Mouse (Mus musculus) liver, adult (tissue): ENCODE measurements around the gene Cdca7l.

Experiments
- GATA4 ChIP-seq: IDR thresholded peaks from 2 replicates; pipeline ENCODE4 v1.6.1; 2014; ENCODE audit warnings: mild to moderate bottlenecking, low read length; ENCODE audit not compliant: insufficient replicate concordance

Gene Cdca7l

DNA sequence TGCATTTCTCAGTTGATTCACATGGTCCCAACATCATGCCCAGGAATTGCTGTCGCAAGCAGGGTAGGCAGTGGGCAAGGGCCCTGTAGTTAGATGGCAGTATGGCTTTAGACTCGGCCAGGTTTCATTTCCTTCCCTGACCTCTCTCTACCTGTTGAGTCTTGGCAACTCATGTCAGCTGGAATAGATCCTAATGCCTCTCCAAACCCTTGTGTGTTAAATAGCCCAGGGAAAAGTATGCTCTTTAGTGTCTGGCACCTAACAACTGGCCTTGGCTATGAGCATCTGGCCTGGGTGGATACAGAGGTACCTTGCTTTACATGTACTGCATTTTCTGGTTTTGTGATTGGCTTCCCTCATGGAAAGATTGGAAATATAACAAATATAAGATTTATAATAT lies 80.5 kb downstream of the Cdca7l start:
- TF ChIP-seq GATA4: no peak

DNA sequence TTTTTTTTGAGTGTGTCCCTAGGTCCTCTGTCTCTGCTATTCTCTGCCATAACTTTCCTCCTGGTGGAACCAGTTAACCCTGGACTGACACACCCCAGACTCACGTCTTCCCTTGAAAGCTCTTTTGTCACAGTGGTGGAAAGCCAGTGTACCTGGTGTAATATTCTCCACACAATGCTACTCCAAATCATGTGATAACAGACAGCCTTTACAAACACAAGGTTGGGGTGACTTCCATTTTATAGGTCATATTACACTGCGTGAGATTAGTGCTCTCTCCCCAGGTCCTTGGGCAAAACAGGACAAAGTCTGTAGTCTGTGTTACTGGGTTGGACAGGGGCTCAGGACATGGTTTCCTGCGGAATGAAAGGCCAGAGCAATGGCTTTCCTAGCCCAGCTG lies 83.3 kb downstream of the Cdca7l start:
- TF ChIP-seq GATA4: no peak

DNA sequence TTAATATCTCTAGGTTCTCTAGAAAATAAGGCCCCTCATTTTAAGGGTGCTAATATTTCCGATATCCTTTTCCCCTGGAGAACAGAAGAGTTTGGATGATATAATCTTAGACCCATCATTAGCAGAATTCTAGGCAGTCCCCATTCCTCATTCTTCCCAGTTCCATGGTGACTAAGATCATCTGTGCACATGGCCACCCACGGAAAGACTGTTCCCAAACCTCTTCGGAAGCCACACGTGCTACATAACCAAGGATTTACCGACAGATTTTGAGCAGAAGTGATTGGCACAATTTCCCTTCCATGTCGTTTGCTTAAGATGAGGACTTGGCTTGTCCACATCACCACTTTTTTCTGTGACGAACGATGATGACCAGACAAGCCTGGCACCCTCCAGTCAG lies 99.6 kb downstream of the Cdca7l start:
- TF ChIP-seq GATA4: no peak

DNA sequence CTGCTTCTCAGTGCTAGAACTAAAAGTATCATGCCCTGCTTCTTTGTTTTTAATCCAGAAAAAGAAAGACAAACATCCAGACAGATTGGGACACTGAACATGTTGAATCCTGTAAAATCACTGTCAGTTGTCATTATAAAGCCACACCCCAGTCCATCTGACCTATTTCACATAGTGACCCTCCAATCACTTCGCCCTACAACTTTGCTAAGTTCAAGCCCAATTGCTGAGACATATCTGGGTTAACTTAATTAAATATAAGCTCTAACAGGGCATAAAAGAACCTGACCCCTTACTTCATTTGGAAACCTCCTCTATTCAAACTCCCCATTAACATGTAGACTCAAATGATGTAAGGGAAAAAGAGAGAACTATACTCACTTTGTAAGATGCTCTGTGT lies 107.3 kb downstream of the Cdca7l start:
- TF ChIP-seq GATA4: no peak

DNA sequence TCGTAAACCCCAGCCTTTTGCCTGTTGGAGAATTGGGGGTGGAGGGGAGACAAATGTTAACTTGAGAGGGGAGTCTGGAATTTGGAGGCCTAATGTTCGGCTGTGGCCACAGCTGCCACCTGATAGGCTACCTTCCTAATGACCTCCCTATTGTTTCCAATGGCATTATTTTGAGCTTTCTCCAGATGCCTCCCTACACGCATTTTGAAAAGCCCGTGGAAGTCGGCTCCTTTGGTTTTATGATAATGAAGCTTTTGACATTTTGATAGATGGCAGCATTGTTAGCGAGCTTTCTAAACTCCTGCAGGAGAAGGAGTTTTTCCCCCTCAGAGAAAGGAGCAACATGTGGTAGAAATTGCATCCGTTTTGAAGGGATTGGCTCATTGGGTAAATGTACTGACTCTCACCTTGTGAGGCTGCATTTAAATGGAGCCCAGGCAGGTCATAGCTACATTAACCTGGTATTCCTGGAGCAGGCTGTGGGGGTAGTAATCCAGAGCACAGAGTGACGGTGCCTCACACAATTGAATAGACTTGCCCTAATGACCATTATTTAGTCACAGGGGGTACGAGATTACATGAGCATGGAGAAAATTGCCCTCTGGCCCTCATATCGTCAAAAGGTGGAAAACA lies 110.6 kb downstream of the Cdca7l start:
- TF ChIP-seq GATA4: no peak

DNA sequence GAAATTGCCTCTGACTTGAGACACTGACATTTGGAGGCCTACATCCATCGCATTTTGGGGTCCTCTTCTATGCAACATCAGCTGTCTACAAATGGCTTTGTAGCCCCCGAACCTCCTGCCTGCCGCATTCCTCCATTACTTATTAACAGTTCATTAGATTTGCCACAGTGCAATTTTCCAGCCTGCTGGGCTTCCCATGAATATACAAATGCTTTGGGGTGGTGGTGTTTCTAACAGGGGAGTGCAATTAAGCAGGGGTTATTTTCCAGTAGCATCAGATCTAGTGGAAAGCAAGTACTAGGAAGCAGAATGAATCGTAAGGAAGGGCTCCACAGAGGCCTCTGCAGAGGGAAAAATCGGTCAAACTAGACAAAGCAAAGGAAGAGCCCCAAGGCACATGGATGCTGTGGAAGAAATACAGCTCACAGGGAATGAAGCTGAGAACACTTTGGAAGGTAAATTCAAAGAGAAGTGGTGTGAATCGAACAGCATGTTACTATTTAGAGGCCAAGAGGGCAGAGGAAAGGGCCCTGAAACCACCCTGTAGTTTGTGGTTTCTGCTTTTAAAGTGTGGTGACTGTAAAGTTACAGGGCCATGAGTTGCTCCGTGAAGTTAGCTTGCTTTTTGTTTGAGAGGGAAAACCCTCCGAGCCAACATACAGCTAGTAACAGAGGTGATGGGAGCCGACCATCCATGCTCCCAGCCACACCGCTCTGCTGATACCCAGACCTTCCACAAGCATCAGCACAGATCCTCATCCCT lies 111.9 kb downstream of the Cdca7l start:
- no peak for TF ChIP-seq GATA4
